In genomic region chr12:111474893-111475643, GRCm38 (mm10) we compare ENCODE assay signal across 9 mouse cellular contexts. TPM values are rescaled to one million over a fixed set of nuclear protein-coding genes. Genes with fewer than 3 reads are reported as not detected.
DNase-seq lines count a peak whose midpoint lies in the region; ATAC-seq and TF ChIP-seq lines count a peak whose summit lies in the region.
"Had no signal": no experiment of that assay in that cellular context is flagged by ENCODE, and none has a peak within 500 bp of the region (broad histone marks: within the 10 kb centered on the region; RNA-seq: fewer than 3 reads in every experiment).

No protein-coding gene starts in this region.

- H3K27me3 ChIP-seq in intestine, embryonic 15.5 days (replicated peaks), result no peaks in the 10 kb centered on the region

- peak; percentile 62 for TF ChIP-seq CTCF in layer of hippocampus, adult 2 months (conservative IDR thresholded peaks at IDR 0.05)

- H3K4me1 ChIP-seq in intestine, embryonic 15.5 days (replicated peaks), result peaks cover 9% of the 10 kb centered on the region; the same call in 1 of the 2 replicates

- no peak overlapping the region for H3K4me3 ChIP-seq in layer of hippocampus, adult 2 months
- H3K4me3 ChIP-seq in intestine, embryonic 15.5 days (replicated peaks), result no peak overlapping the region

- WGBS in intestine, embryonic 15.5 days, result 45% methylated on average over 8 of the region's 8 CpGs

- peak overlapping the region; percentile 46; the same call in 1 of the 2 replicates for H3K27ac ChIP-seq in layer of hippocampus, adult 2 months
- no peak overlapping the region for H3K27ac ChIP-seq in intestine, embryonic 15.5 days

- ATAC-seq in erythroid progenitor cell, adult 5-6 weeks (replicated peaks; ENCODE audit: low FRiP score, poor library complexity, severe bottlenecking), result no peak
- no peak for ATAC-seq in intestine, embryonic 15.5 days

- DNase-seq in left cerebral cortex, postnatal 10 days (ENCODE audit: extremely low spot score in 1 of 2, low spot score in 2 of 2), result peak; percentile 43 to 78
- no peak for DNase-seq in left cerebral cortex, adult 11 months (ENCODE audit: low spot score)
- peak; percentile 54 for DNase-seq in adrenal gland, postnatal 25 days
- peak; percentile 78 to 88 for DNase-seq in heart, adult 9 months (ENCODE audit: low spot score in 2 of 2)
- peak; percentile 38 to 61 for DNase-seq in layer of hippocampus, adult 2 months (ENCODE audit: low spot score in 2 of 2)
- peak; percentile 85 for DNase-seq in skeletal muscle tissue, adult 2 months (ENCODE audit: low read depth, low spot score)

- H3K9ac ChIP-seq in intestine, embryonic 15.5 days, result no peak overlapping the region

- no peaks in the 10 kb centered on the region for H3K9me3 ChIP-seq in intestine, embryonic 15.5 days

- H3K36me3 ChIP-seq in intestine, embryonic 15.5 days, result no peaks in the 10 kb centered on the region

- intact Hi-C loops in left cerebral cortex, postnatal 10 days (cut with DNase I), result no loop called here

- no peak overlapping the region for H3K4me2 ChIP-seq in intestine, embryonic 15.5 days (replicated peaks)

RNA-seq across cellular contexts. Expression of gene Gm266, which starts 10.6 kb away (rescaled TPM):
- total RNA-seq in left cerebral cortex, postnatal 10 days (2021), result 1 to 10 TPM; 4.0 TPM
- not detected in 2 replicates for total RNA-seq in adrenal gland, postnatal 25 days (2021)
- 1 to 10 TPM; 5.2 to 6.1 TPM for total RNA-seq in layer of hippocampus, adult 2 months (2021)
- 1.8 TPM in 1 of 2 replicates, not detected in the other for total RNA-seq in erythroid progenitor cell, adult 5-6 weeks (2015; ENCODE audit: low replicate concordance)
- not detected in 2 replicates for total RNA-seq in erythroid progenitor cell, adult 5-6 weeks (2017; ENCODE audit: low replicate concordance)
- 17.7 and 19.9 TPM in 2 replicates for polyA plus RNA-seq in intestine, embryonic 15.5 days (2015; fragmentation: Nextera tagmentation; extraction: Ambion mirVana)
- total RNA-seq: adrenal gland, adult 18-20 months had no signal

RNA-seq across cellular contexts. Expression of gene Tnfaip2, which starts 32.8 kb away (rescaled TPM):
- total RNA-seq in left cerebral cortex, postnatal 10 days (2021), result under 1 TPM; 0.61 to 0.81 TPM
- total RNA-seq in adrenal gland, postnatal 25 days (2021), result 7.2 and 15.0 TPM in 2 replicates
- total RNA-seq in layer of hippocampus, adult 2 months (2021), result under 1 TPM; 0.59 to 0.76 TPM
- 75.7 and 109 TPM in 2 replicates for total RNA-seq in erythroid progenitor cell, adult 5-6 weeks (2015; ENCODE audit: low replicate concordance)
- 238 and 415 TPM in 2 replicates for total RNA-seq in erythroid progenitor cell, adult 5-6 weeks (2017; ENCODE audit: low replicate concordance)
- polyA plus RNA-seq in intestine, embryonic 15.5 days (2015; fragmentation: Nextera tagmentation; extraction: Ambion mirVana), result 4.9 and 5.7 TPM in 2 replicates

RNA-seq across cellular contexts. Expression of gene Exoc3l4, which starts 58.3 kb away (rescaled TPM):
- total RNA-seq in left cerebral cortex, postnatal 10 days (2021), result 1 to 10 TPM; 1.1 to 1.7 TPM
- total RNA-seq in adrenal gland, postnatal 25 days (2021), result 4.4 and 5.7 TPM in 2 replicates
- 1 to 10 TPM; 4.5 to 6.3 TPM for total RNA-seq in layer of hippocampus, adult 2 months (2021)
- total RNA-seq in erythroid progenitor cell, adult 5-6 weeks (2015; ENCODE audit: low replicate concordance), result 2.2 TPM in 1 of 2 replicates, not detected in the other
- total RNA-seq in erythroid progenitor cell, adult 5-6 weeks (2017; ENCODE audit: low replicate concordance), result not detected in 2 replicates
- polyA plus RNA-seq in intestine, embryonic 15.5 days (2015; fragmentation: Nextera tagmentation; extraction: Ambion mirVana), result 11.1 and 11.5 TPM in 2 replicates
